Mouse (Mus musculus): ENCODE results near the gene Scp2d1.

DNA sequence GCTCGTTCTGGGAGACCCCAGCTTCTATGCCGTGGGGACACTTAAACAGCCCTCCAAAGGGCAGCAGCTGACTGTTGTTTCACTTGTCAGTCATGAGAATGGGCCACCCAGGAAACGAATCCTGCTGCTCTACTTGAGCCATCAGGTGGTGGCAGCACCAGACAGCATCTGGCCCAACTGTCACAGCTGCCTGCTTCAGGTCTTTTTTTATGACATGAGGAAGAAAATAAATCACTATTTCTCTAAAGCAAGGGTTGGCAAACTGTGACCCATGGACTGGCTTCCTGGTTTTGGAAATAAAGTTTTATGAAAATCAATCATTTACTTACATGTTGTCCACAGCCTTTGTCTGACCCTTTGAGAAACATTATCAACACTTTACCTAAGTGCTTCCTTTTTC is 41.6 kb upstream of the Scp2d1 start:
- TF ChIP-seq CTCF (IDR thresholded peaks at IDR 0.05; ENCODE audit: low read depth) (no peak), EP300 (IDR thresholded peaks at IDR 0.05; ENCODE audit: low read depth) (no peak)
